Mouse (Mus musculus) kidney, adult 2 months (tissue): ENCODE measurements at regions not wholly inside any gene's neighbourhood (a gene's known extent, or its start where the extent isn't known, plus 50 kb on each side); places are given as distances from the start of the nearest gene placed in this dataset.

Experiments
- DNase-seq: peaks from one replicate; pipeline ENCODE4 v3.0.0; 2021
- H3K27ac ChIP-seq: fragments of 200-500 bp; 2 replicates; pipeline ENCODE4 v1.5.1; 2012; ENCODE audit warnings: low read depth, low read length, control low read depth, inconsistent platforms; ENCODE audit not compliant: insufficient read depth
- H3K27me3 ChIP-seq: fragments of 200-500 bp; replicated peaks from 2 replicates; pipeline ENCODE4 v1.6.1; 2012; ENCODE audit warnings: mild to moderate bottlenecking, moderate library complexity, low read length, inconsistent platforms; ENCODE audit not compliant: control insufficient read depth, insufficient read depth
- H3K36me3 ChIP-seq: fragments of 200-500 bp; 2 replicates; pipeline ENCODE4 v1.6.1; 2012; ENCODE audit warnings: mild to moderate bottlenecking, moderate library complexity, low read length, inconsistent platforms; ENCODE audit not compliant: control insufficient read depth, insufficient read depth
- H3K4me1 ChIP-seq: fragments of 200-500 bp; 2 replicates; pipeline ENCODE4 v1.6.1; 2011; ENCODE audit warnings: low read length; ENCODE audit not compliant: control insufficient read depth, insufficient read depth
- H3K4me3 ChIP-seq: fragments of 200-500 bp; 2 replicates; pipeline ENCODE4 v1.5.1; 2011; ENCODE audit warnings: mild to moderate bottlenecking, low read depth, low read length, control low read depth; ENCODE audit not compliant: insufficient read depth
- CTCF ChIP-seq: fragments of 200-500 bp; conservative IDR thresholded peaks from 2 replicates; pipeline ENCODE4 v1.5.1; 2011; ENCODE audit warnings: low read depth, mild to moderate bottlenecking, control low read depth, low read length, moderate library complexity, mixed read lengths; ENCODE audit not compliant: insufficient read depth, insufficient read length
- POLR2A ChIP-seq: fragments of 200-500 bp; IDR thresholded peaks from one replicate; pipeline ENCODE4 v1.6.1; 2011; ENCODE audit warnings: low read depth, low read length, control low read depth
- WGBS: fragments of 180-500 bp; shearing (Covaris S2); methylation state at CpG from one replicate; pipeline ENCODE4 v1.1.7; 2018; 5-methylcytosine and 5-hydroxymethylcytosine counted together

- Histone ChIP-seq H3K36me3 (no peaks in the 10 kb centered on the region), H3K4me3 (no peak overlapping the region), H3K4me1 (0 out of 2 replicates have a peak, but pooled peaks cover under 1% of the 10 kb centered on the region), H3K27ac (no peak overlapping the region), H3K27me3 (no peaks in the 10 kb centered on the region)
- WGBS = 45% methylated on average over 9 of the region's 9 CpGs
- TF ChIP-seq CTCF (no peak), POLR2A (no peak)
- DNase-seq = no peak
Measured at GRCm38 (mm10) chr9:71366573-71366972, 119.2 kb downstream of the Polr2m start.

- WGBS = 85% methylated on average over 12 of the region's 12 CpGs
- DNase-seq = no peak
- Histone ChIP-seq H3K27me3 (no peaks in the 10 kb centered on the region), H3K36me3 (no peaks in the 10 kb centered on the region), H3K4me3 (no peak overlapping the region), H3K4me1 (peaks cover 6% of the 10 kb centered on the region; the same call in 1 of the 2 replicates), H3K27ac (no peak overlapping the region)
- TF ChIP-seq POLR2A = no peak
- no peak for TF ChIP-seq CTCF
Measured at GRCm38 (mm10) chr9:71365177-71365738, 120.5 kb downstream of the Polr2m start.

- Histone ChIP-seq H3K36me3 (no peaks in the 10 kb centered on the region), H3K27ac (no peak overlapping the region), H3K4me1 (peaks cover 11% of the 10 kb centered on the region; the same call in 1 of the 2 replicates), H3K27me3 (no peaks in the 10 kb centered on the region), H3K4me3 (no peak overlapping the region)
- no peak for DNase-seq
- WGBS = 77% methylated on average over 8 of the region's 8 CpGs
- no peak for TF ChIP-seq POLR2A
- TF ChIP-seq CTCF = no peak
Measured at GRCm38 (mm10) chr9:71364047-71364665, 121.6 kb downstream of the Polr2m start.

- H3K36me3 ChIP-seq = no peaks in the 10 kb centered on the region
- H3K27me3 ChIP-seq = no peaks in the 10 kb centered on the region
- H3K4me1 ChIP-seq = peaks cover 11% of the 10 kb centered on the region; the same call in 1 of the 2 replicates
- H3K27ac ChIP-seq = no peak overlapping the region; the same call in 1 of the 2 replicates
- TF ChIP-seq POLR2A (no peak), CTCF (peak; percentile 35)
- DNase-seq = no peak
- no peak overlapping the region for H3K4me3 ChIP-seq
Measured at GRCm38 (mm10) chr9:71362401-71362800, 123.3 kb downstream of the Polr2m start.

- peak overlapping the region; percentile 65; the same call in 1 of the 2 replicates for H3K27ac ChIP-seq
- H3K27me3 ChIP-seq = no peaks in the 10 kb centered on the region
- WGBS = 49% methylated on average over 5 of the region's 5 CpGs
- H3K4me1 ChIP-seq = peaks cover 11% of the 10 kb centered on the region; the same call in 1 of the 2 replicates
- no peaks in the 10 kb centered on the region for H3K36me3 ChIP-seq
- no peak overlapping the region for H3K4me3 ChIP-seq
- no peak for DNase-seq
- TF ChIP-seq POLR2A (no peak), CTCF (no peak)
Measured at GRCm38 (mm10) chr9:71361961-71362360, 123.8 kb downstream of the Polr2m start.

- no peaks in the 10 kb centered on the region for H3K27me3 ChIP-seq
- 33% methylated on average over 2 of the region's 2 CpGs for WGBS
- TF ChIP-seq CTCF (no peak), POLR2A (no peak)
- peaks cover 11% of the 10 kb centered on the region; the same call in 1 of the 2 replicates for H3K4me1 ChIP-seq
- H3K4me3 ChIP-seq = no peak overlapping the region
- DNase-seq = peak; percentile 43
- no peaks in the 10 kb centered on the region for H3K36me3 ChIP-seq
- peak overlapping the region; percentile 87 for H3K27ac ChIP-seq
Measured at GRCm38 (mm10) chr9:71361311-71361710, 124.4 kb downstream of the Polr2m start.

- Histone ChIP-seq H3K4me3 (no peak overlapping the region), H3K27ac (peak overlapping the region; percentile 87; the same call in 1 of the 2 replicates), H3K27me3 (no peaks in the 10 kb centered on the region), H3K4me1 (peaks cover 11% of the 10 kb centered on the region; the same call in 1 of the 2 replicates), H3K36me3 (no peaks in the 10 kb centered on the region)
- 45% methylated on average over 5 of the region's 5 CpGs for WGBS
- DNase-seq = peak; percentile 84
- TF ChIP-seq POLR2A = no peak
Measured at GRCm38 (mm10) chr9:71360676-71361075, 125.1 kb downstream of the Polr2m start.
